Mouse (Mus musculus): ENCODE data around the gene Akp3.
A peak's percentile ranks its signal among the peaks of the same experiment; 100 is the strongest.

The Akp3 gene

GRCm38 (mm10) chr1:87154501-87155120 lies 29.8 kb downstream of the Akp3 start:
- no peak for DNase-seq (ENCODE audit: low read depth, low spot score)

- no peak for DNase-seq (ENCODE audit: low read depth, low spot score)
Observed at GRCm38 (mm10) chr1:87155531-87156198, 30.9 kb downstream of the Akp3 start.

- DNase-seq (ENCODE audit: low read depth, low spot score), result no peak
Observed at GRCm38 (mm10) chr1:87156199-87156587, 31.4 kb downstream of the Akp3 start, which contains the start of gene Ecel1. Ecel1 (minus strand) TSS chr1:87156521.

- no peak for DNase-seq (ENCODE audit: low read depth, low spot score)
Observed at GRCm38 (mm10) chr1:87159396-87159795, 34.6 kb downstream of the Akp3 start.

- DNase-seq (ENCODE audit: low read depth, low spot score), result no peak
Observed at GRCm38 (mm10) chr1:87164164-87164795, 39.5 kb downstream of the Akp3 start.

GRCm38 (mm10) chr1:87164796-87165184 lies 40.0 kb downstream of the Akp3 start:
- DNase-seq (ENCODE audit: low read depth, low spot score), result no peak

- DNase-seq (ENCODE audit: low read depth, low spot score), result no peak
Observed at GRCm38 (mm10) chr1:87170458-87170857, 45.7 kb downstream of the Akp3 start.

- no peak for DNase-seq (ENCODE audit: low read depth, low spot score)
Observed at GRCm38 (mm10) chr1:87171312-87171711, 46.5 kb downstream of the Akp3 start.

- no peak for DNase-seq (ENCODE audit: low read depth, low spot score)
Observed at GRCm38 (mm10) chr1:87172316-87172715, 47.5 kb downstream of the Akp3 start.

GRCm38 (mm10) chr1:87174006-87174955 lies 49.5 kb downstream of the Akp3 start:
- peak; percentile 80 for DNase-seq (ENCODE audit: low read depth, low spot score)

- peak; percentile 57 for DNase-seq (ENCODE audit: low read depth, low spot score)
Observed at GRCm38 (mm10) chr1:87175852-87176292, 51.1 kb downstream of the Akp3 start.

Measured in forelimb bud, embryonic 11.5 days (tissue).